Mouse (Mus musculus) adrenal gland, postnatal 36 days (tissue): ENCODE results near the gene Pex13. TPM values are rescaled to one million over a fixed set of nuclear protein-coding genes. Genes with fewer than 3 reads are reported as not detected.
"Not testable (repeated sequence)": the region's sequence is repeated elsewhere in the genome, so short reads cannot be mapped to it uniquely, and the experiment has no call there.

ENCODE experiments used
- DNase-seq, 2 experiments: peaks; one replicate each; pipeline ENCODE4 v3.0.0; 2021; ENCODE audit warnings: mixed read lengths in 1 of 2
- total RNA-seq, 2 experiments: library from RNA; stranded (reverse); gene quantifications; 2 replicates each; pipeline ENCODE4 v1.2.3; 2021

Pex13 gene
- total RNA-seq, 2 experiments from 2014 or later = 59.7 to 76.6 TPM

GRCm38 (mm10) chr11:23647431-23647830 lies 18.3 kb downstream of the Pex13 start:
- no peak for DNase-seq

- DNase-seq = no peak
Observed at GRCm38 (mm10) chr11:23634573-23634972, 31.2 kb downstream of the Pex13 start.

GRCm38 (mm10) chr11:23633879-23634215 lies 31.9 kb downstream of the Pex13 start:
- DNase-seq = no peak

- peak; percentile 88 to 91 for DNase-seq
Observed at GRCm38 (mm10) chr11:23632945-23633878, 32.5 kb downstream of the Pex13 start, which contains the start of gene 0610010F05Rik. Gene 0610010F05Rik (minus strand): TSS chr11:23633639.

- no peak for DNase-seq
Observed at GRCm38 (mm10) chr11:23630664-23631063, 35.1 kb downstream of the Pex13 start.

- DNase-seq = no peak
Observed at GRCm38 (mm10) chr11:23618995-23619394, 46.8 kb downstream of the Pex13 start.

- no peak for DNase-seq
Observed at GRCm38 (mm10) chr11:23614546-23614945, 51.2 kb downstream of the Pex13 start.

- not testable (repeated sequence) for DNase-seq
Observed at GRCm38 (mm10) chr11:23607291-23607690, 58.5 kb downstream of the Pex13 start.

Other genes starting within 250 kb of the Pex13 start
- gene Ahsa2, start 167.9 kb downstream of the Pex13 start, total RNA-seq = 10 to 100 TPM; 48.0 to 98.0 TPM
- gene 1700093K21Rik, start 144.8 kb downstream of the Pex13 start, total RNA-seq = not detected
- 10 to 100 TPM; 13.3 to 13.4 TPM for gene 0610010F05Rik, start 32.3 kb downstream of the Pex13 start, total RNA-seq
- 10 to 100 TPM; 13.9 to 16.4 TPM for gene Pus10, start 285 bp downstream of the Pex13 start, total RNA-seq
- 1 to 10 TPM; 8.5 to 8.8 TPM for gene Rel, start 105.0 kb upstream of the Pex13 start, total RNA-seq
- gene Papolg, start 229.3 kb upstream of the Pex13 start, total RNA-seq = 10 to 100 TPM; 10.8 to 12.9 TPM